Mouse (Mus musculus) G1E-ER4 (cell line): ENCODE results near the gene Lhfpl3. TPM values are rescaled to one million over a fixed set of nuclear protein-coding genes. Genes with fewer than 3 reads are reported as not detected.

Experiments used
- GATA1 ChIP-seq: IDR thresholded peaks from one replicate; pipeline ENCODE4 v1.8.0; 2012; ENCODE audit warnings: low read length, inconsistent platforms
- polyA plus RNA-seq: library from polyadenylated mRNA; stranded (reverse); fragments of >175 nt; gene quantifications from 2 replicates; pipeline ENCODE4 v1.2.3, GENCODE M21; 2012

The Lhfpl3 gene
- polyA plus RNA-seq, 1 experiment: 0.02 TPM

DNA sequence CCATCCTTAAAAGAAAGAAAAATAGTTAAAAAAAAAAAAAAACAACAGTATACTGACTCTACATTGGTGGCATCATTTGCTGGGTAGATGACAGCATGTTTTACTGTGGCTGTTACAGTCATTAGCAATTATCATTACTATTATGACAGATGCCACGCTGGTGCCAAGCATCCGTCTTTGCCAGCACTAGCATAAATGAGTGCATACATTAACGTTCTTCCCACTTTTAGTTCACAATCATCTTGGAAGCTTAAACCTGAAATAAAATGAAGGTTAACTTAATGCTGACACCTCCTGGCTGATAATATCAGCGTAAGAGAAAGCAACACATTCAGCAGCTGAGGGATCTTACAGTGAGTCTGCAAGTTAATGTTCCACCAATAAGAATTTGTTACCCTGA is 451.0 kb downstream of the Lhfpl3 start:
- no peak for TF ChIP-seq GATA1

DNA sequence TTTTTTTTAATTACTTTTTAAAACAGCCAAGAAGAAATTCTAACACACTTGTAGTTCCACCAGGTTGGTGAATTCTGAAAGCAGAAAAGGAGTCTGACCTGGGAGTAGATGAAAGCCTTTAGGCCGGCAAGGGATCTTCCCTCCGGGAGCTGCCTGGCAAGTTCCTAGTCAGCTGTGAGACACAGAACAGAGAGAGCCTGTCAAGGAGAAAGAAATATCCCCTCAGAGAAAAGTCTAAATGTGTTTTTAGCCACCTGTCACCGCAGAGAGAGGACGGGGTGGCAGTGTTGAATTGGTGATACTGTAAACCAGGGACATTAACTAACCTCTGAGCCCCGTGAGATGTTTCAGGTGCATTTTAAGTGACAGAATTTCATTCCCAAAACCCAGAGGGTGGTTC is 467.2 kb downstream of the Lhfpl3 start:
- TF ChIP-seq GATA1: no peak

GRCm38 (mm10) chr5:23214646-23215045 is 468.8 kb downstream of the Lhfpl3 start:
- TF ChIP-seq GATA1: no peak

GRCm38 (mm10) chr5:23219655-23220054 is 473.8 kb downstream of the Lhfpl3 start:
- TF ChIP-seq GATA1: no peak

GRCm38 (mm10) chr5:23224759-23225536 is 479.1 kb downstream of the Lhfpl3 start:
- TF ChIP-seq GATA1: no peak

- no peak for TF ChIP-seq GATA1
These were observed 479.8 kb downstream of the Lhfpl3 start for GRCm38 (mm10) chr5:23225621-23226020.

DNA sequence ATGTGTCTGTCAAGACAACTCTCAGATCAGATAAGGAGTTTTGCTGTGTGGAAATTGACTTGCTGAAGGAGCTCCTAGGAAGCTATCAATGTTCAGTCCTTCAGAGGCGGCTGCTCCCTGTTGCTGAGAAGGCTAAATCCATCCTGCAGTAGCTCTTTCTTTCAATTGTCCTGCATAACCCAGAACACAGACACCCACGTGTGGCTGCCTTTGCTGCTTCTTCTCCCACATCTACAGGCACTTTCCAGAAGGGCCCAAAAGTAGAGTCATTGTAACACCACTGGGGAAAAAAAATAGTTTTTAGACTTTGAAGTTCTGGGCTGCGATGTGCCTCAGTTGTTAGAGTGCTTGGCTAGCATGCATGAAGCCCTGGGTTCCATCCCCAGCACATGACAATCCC is 480.9 kb downstream of the Lhfpl3 start:
- no peak for TF ChIP-seq GATA1

DNA sequence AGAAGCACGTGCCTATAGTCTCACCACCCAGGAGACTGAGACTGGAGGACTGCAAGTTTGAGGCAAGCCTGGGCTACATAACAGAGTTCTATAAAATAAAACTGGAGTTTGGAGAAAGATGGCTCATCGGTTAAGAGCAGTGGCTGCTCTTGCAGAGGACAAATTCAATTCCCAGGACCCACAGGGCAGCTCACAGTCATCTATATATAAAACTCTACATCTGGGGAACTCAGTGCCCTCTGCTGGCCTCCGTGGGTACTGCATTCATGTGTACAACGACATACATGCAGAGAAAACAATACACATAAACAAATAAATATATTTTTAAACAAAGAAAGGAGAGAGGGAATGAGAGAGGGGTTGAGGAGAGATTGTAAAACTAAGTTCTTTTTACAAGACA is 501.1 kb downstream of the Lhfpl3 start:
- TF ChIP-seq GATA1: no peak

- TF ChIP-seq GATA1: no peak
These were observed 501.9 kb downstream of the Lhfpl3 start for GRCm38 (mm10) chr5:23247784-23248183.

GRCm38 (mm10) chr5:23248303-23248702 is 502.4 kb downstream of the Lhfpl3 start:
- TF ChIP-seq GATA1: no peak

- no peak for TF ChIP-seq GATA1
These were observed 504.3 kb downstream of the Lhfpl3 start for GRCm38 (mm10) chr5:23249896-23250875.

GRCm38 (mm10) chr5:23251462-23252224 is 505.8 kb downstream of the Lhfpl3 start:
- no peak for TF ChIP-seq GATA1

- no peak for TF ChIP-seq GATA1
These were observed 510.1 kb downstream of the Lhfpl3 start for GRCm38 (mm10) chr5:23255816-23256418.

DNA sequence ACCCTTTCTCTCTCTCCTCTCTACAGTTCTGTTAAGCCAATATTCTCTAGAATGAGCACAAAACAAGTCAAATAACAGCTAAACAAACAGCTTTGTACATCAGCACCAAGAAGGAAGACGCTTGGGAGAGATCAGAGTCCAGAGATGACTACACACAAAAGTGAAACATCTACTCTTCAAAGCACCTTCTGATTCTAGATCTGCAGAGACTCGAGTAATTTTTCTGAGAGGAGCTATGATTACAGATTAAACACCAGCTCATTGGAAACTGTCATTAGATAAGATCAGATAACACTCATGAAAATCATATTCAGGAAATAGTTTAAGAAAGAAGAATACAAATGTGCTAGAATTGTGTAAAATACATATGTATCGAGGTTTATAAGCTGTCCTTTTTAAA is 527.5 kb downstream of the Lhfpl3 start:
- TF ChIP-seq GATA1: no peak

DNA sequence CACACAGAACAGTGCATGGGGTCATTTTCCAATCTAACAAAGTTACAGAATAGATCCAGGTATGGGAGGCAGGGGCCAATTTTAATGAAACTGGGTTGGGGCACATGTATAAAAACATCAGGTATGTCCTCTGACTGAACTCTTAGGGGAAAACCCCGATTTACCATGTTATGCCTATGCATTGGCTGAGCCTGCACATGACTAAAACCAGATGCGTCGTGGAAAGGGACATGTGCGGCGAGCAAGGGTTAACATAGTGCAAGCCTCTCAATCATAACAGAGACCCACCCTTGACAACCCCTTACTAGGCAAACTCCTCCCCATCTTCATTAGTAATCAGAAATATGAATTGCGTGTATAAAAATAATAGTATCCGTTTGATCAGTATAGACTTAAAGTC is 533.5 kb downstream of the Lhfpl3 start:
- no peak for TF ChIP-seq GATA1
